Mouse (Mus musculus): ENCODE results near the gene 1700025C18Rik.

1700025C18Rik gene

DNA sequence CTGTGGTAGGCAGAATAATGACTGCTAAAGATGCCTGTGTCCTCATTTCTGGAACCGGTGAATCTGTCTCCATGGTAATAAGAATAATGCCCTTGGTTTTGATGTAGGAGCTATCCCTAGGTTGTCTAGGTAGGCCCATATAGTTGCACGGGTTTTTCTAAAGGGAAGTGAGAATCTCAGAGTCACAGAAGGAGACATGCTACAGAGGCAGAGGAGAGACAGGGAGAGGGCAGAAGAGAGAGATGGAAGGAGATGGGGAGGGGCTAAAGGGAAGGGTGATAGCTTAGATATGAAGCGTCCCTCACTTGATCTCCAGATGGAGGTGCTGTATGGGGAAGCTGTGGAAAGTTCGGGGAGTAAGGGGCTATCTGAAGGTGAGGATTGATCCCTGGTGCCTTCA, 53.1 kb downstream of the 1700025C18Rik start:
- DNase-seq (ENCODE audit: low spot score in 2 of 2), result no peak

DNA sequence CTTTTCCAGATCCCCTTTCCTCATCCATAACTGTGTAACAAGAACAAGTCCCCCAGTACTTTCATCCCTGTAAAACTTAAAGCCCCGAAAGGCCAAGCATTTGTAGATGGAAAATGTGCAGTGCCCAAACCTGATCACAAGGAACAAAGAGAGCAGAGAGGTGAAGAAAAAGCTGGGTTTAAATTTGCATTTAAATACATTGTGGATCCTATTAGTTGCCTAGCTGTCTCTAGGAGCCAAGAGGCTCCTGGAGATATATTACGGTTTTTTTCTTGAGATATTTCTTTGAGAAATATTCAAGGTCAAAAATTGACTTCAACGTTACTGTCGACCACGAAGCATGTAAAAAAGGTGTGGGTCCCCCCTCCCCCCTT, 55.5 kb downstream of the 1700025C18Rik start:
- no peak for DNase-seq (ENCODE audit: low spot score in 2 of 2)

DNA sequence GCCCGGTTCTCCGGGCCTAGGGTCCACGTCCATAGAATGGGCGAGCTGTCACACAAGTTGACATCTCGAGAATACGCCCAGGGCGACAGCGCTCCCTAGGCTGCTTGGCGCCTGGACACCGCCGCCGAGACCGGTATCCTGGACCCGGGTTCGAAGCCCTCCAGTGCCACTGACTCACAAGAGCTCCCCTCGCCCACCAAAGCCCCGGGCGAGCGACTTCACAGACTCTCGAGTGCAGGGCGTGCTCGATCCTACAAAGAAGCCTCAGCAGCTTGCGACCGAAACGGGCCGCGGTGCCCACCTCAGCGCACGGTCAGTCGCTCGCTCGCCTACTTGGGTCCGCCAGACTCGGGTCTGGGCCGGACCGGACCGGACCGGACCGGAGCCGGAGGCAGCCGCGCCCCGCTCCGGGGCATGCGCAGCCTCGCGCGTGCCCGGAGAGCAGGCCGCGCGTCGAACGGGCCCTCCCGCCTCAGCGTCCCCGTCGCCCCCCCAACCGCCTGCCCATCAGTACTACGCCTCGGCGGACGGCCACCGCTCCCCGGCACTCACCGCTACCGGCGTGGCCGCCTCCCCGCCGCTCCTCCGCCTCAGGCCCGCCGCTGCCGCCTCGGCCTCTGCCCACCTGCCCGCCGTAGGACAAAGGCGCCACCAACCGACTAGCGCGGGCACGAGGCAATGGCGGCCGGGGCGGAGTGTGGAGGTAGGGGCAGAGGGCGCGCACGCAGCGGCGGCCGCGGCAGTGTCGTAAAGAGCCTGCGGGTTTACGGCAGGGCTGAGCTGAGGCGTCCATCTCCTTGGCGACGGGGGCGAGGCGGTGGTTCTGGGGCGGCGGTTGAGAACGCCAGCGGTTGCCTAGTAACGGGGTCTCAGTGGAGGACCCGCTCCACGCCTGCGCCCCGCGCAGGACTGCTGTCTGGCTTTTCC, 56.2 kb downstream of the 1700025C18Rik start, which contains the start of gene Ncoa5:
TSS of gene Ncoa5 (minus strand) at position 737 of the 927 bp plus-strand sequence.
- peak; percentile 97 for DNase-seq (ENCODE audit: low spot score in 2 of 2)

DNA sequence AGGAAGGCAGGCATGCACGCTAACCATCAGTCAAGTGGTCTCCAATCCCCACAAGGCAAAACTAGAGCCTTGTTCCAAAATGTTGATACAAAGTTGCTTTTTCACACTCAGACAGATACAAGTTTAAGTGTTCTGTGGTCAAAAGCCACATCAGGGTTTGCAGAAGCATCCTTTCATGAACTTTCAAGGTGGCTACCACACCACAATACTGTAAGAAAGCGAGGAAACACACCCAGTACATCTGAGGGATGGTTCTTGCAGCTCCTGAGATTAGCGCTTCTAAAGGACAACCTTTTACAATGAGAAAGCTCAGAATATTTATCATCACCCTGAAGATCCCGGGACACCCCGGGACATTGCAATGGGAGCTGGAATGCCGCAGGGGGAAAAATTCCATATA, 57.2 kb downstream of the 1700025C18Rik start:
- DNase-seq (ENCODE audit: low spot score in 2 of 2), result no peak

DNA sequence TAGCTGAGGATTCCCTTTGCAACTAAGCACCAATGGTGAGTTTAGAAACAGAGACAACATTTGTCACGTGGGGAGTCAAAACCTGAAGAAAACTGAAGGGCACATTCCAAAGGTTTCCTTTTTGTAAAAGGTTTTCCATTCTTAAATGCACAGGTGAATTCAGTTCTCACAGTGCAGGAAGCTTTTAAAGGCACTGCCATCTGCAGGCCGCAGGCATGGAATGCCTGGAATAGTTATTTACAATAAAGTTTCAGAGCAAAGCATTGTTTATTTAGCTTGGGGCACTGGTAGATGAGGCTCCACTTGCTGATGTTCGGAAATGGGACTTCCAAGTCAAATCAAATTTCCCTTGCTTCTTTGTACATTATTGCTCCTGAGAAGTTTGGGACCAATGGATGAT, 58.0 kb downstream of the 1700025C18Rik start:
- DNase-seq (ENCODE audit: low spot score in 2 of 2), result no peak

All from urinary bladder, postnatal 36 days (tissue).